Mouse (Mus musculus): ENCODE measurements around the gene Tfb1m. TPM values are rescaled to one million over a fixed set of nuclear protein-coding genes. Genes with fewer than 3 reads are reported as not detected.

The Tfb1m gene
- polyA plus RNA-seq, 1 experiment from 2014 or later: 16.3 TPM

DNA sequence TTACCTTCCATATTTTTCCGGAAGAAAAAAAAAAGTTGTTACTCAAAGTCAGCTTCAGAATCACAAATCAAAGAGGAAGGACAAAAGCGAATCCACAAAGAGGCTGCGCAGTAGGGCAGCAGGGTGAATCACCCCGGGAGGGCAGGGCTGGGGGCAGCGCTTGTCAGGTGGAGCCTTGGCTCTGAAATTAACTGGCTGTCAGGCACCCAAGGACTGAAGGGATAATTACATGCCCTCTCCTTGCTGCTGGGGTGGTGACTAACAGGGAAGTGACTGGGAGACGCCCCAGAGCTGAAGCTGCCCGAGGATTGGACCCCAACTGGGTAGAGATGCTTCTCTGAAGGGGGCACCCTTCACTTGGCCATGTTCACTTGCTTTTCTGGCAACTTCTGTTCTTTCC, 71.7 kb downstream of the Tfb1m start:
- H3K4me1 ChIP-seq: no peaks in the 10 kb centered on the region
- no peaks in the 10 kb centered on the region; the same call in 1 of the 2 replicates for H3K36me3 ChIP-seq (replicated peaks)
- no peaks in the 10 kb centered on the region for H3K27me3 ChIP-seq (replicated peaks; ENCODE audit: low read depth, poor library complexity, severe bottlenecking)
- no peaks in the 10 kb centered on the region for H3K9me3 ChIP-seq
- no peak overlapping the region for H3K4me3 ChIP-seq
- 69% methylated on average over 7 of the region's 7 CpGs for WGBS
- DNase-seq (ENCODE audit: low spot score): no peak
- no peak overlapping the region for H3K27ac ChIP-seq (replicated peaks)

DNA sequence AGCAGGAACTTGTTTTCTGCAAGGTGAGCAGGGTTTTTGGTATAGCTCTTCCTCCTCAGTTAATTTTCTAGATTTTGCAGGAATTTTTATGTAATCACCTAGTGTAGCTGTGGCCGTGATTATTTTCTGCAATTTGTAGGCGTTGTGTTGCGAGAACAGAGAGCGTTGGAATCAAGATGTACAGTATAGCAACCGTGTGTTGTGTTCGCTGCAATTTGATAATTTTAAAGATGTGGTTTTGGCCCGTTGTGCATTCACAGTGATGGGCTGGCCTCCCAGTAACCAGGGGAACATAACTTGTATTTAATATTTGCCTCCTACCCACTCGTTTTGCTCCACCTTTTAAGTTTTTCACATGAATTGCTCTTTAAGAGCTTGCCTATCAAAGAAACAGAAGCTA, 74.5 kb downstream of the Tfb1m start:
- H3K4me1 ChIP-seq: no peaks in the 10 kb centered on the region
- no peak overlapping the region for H3K4me3 ChIP-seq
- H3K9me3 ChIP-seq: no peaks in the 10 kb centered on the region
- H3K27me3 ChIP-seq (replicated peaks; ENCODE audit: low read depth, poor library complexity, severe bottlenecking): no peaks in the 10 kb centered on the region
- H3K36me3 ChIP-seq (replicated peaks): no peaks in the 10 kb centered on the region; the same call in 1 of the 2 replicates
- no peak for DNase-seq (ENCODE audit: low spot score)
- no peak overlapping the region for H3K27ac ChIP-seq (replicated peaks)
- 90% methylated on average over 8 of the region's 8 CpGs for WGBS

DNA sequence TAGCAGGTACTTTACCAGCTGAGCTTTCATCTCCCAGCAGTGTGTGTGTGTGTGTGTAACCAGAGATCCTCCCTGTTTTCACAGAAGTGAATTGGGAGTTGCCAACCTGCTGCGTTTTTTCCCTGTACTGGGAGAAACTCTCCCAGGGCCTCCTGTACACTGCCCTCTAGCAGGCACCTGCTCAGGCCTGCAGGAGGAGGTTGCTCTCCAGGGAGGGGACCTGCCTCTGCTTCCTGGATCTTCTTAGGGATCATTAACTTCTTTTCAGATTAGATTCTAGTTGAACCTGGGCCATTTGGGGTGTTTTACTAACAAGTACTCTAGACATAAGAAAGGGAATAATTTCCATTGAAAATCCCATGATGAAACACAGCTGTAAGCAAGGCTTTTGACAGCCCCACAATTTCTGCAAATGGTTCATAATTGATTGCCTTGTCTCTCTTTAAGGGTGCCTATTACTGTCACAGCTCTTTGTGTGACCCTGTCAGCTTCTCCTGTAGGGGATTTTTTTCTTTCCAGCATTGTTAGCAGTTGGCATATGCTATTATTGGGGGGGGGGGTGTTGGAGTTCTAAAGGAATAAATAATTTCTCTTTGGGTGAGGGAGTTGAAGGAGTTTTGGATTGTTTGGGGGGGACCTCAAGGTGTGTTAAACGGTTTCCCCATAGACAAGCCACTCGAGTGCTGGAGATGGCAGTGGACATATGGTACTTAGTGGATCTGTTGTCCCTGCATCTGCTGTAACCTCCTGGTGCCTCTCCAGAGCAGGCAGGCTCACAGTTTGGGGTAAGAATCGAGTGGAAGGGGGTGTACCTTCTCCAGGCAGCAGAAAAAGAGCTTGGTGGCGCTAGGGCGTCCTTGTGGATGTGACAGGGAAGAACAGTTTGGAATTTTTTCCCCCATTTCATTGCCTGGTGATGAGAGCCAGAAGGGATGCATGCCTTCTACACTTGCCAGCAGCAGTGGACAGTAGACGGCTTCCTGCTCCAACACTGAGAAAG, 75.7 kb downstream of the Tfb1m start:
- Histone ChIP-seq H3K36me3 (replicated peaks) (no peaks in the 10 kb centered on the region; the same call in 1 of the 2 replicates), H3K27me3 (replicated peaks; ENCODE audit: low read depth, poor library complexity, severe bottlenecking) (no peaks in the 10 kb centered on the region), H3K9me3 (no peaks in the 10 kb centered on the region), H3K4me3 (no peak overlapping the region), H3K27ac (replicated peaks) (no peak overlapping the region), H3K4me1 (no peaks in the 10 kb centered on the region)
- WGBS: 69% methylated on average over 7 of the region's 7 CpGs
- DNase-seq (ENCODE audit: low spot score): no peak

DNA sequence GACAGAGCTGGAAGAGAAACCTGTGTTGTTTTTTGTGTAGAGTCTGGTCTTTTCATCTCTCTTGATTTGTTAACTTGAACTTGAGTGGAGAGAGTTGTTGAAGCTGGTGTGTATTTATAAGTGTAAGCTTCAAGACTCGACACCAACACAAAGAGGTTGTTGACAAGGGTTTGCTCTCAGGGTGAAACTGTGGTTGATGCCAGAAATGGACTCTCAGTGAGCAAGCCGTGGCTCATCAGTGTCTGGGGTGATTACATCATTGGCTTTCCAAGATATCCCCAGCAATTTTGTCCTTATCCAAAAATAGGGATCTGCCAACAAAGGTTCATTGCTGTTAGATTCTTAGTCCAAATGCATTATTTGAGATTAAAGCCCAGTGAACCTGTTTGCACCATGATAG, 81.0 kb downstream of the Tfb1m start:
- Histone ChIP-seq H3K36me3 (replicated peaks) (no peaks in the 10 kb centered on the region; the same call in 1 of the 2 replicates), H3K4me3 (no peak overlapping the region), H3K27me3 (replicated peaks; ENCODE audit: low read depth, poor library complexity, severe bottlenecking) (no peaks in the 10 kb centered on the region), H3K9me3 (no peaks in the 10 kb centered on the region), H3K27ac (replicated peaks) (no peak overlapping the region), H3K4me1 (no peaks in the 10 kb centered on the region)
- 91% methylated on average over 2 of the region's 2 CpGs for WGBS
- no peak for DNase-seq (ENCODE audit: low spot score)

DNA sequence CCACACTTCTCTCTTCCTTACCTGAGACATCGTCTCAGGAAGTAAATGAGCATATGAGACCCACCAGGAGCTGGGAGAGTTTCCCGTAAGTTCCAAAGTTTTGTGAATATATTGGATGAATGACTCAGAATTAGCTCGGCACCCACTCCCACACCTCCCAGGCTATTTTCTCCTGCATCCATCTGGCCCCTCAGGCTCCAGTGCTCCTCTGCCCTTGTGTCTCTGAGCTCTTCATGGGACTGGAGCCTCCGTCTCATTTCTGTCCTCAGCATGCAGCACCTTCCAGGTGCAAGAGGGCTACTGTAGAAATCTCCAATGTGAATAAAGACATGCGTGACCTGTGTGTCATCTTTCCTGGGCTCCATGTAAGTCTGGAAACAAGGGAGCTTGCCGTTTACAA, 85.6 kb downstream of the Tfb1m start:
- WGBS: 87% methylated on average over 6 of the region's 6 CpGs
- no peaks in the 10 kb centered on the region for H3K4me1 ChIP-seq
- H3K9me3 ChIP-seq: no peaks in the 10 kb centered on the region
- no peak overlapping the region for H3K27ac ChIP-seq (replicated peaks)
- DNase-seq (ENCODE audit: low spot score): no peak
- H3K27me3 ChIP-seq (replicated peaks; ENCODE audit: low read depth, poor library complexity, severe bottlenecking): no peaks in the 10 kb centered on the region
- H3K36me3 ChIP-seq (replicated peaks): no peaks in the 10 kb centered on the region
- no peak overlapping the region for H3K4me3 ChIP-seq

Other genes with a start within 250 kb of the Tfb1m start
- gene Tiam2, start 231.2 kb downstream of the Tfb1m start, polyA plus RNA-seq (2016; fragmentation: Nextera tagmentation; extraction: Ambion mirVana): 6.0 and 7.7 TPM in 2 replicates
- gene Cldn20, start 25.2 kb downstream of the Tfb1m start, polyA plus RNA-seq (2016; fragmentation: Nextera tagmentation; extraction: Ambion mirVana): not detected in 2 replicates
- gene Nox3, start 138.5 kb upstream of the Tfb1m start, polyA plus RNA-seq (2016; fragmentation: Nextera tagmentation; extraction: Ambion mirVana): 0.10 and 0.11 TPM in 2 replicates

Data from embryonic facial prominence, embryonic 10.5 days (tissue).